Mouse (Mus musculus) bone marrow, adult 2 months (tissue): ENCODE results near the gene Slc16a10. TPM values are rescaled to one million over a fixed set of nuclear protein-coding genes. Genes with fewer than 3 reads are reported as not detected.

Experiments used
- H3K27ac ChIP-seq: fragments of 200-500 bp; 2 replicates; pipeline ENCODE4 v1.5.1; 2012; ENCODE audit warnings: low read depth, mild to moderate bottlenecking, control low read depth, inconsistent platforms, low read length; ENCODE audit not compliant: control insufficient read depth, poor library complexity, insufficient read depth
- H3K4me1 ChIP-seq: fragments of 200-500 bp; 2 replicates; pipeline ENCODE4 v1.6.1; 2011; ENCODE audit warnings: low read length; ENCODE audit not compliant: control insufficient read depth, insufficient read depth
- H3K4me3 ChIP-seq: fragments of 200-500 bp; replicated peaks from 2 replicates; pipeline ENCODE3; 2011; ENCODE audit warnings: mild to moderate bottlenecking, low read depth, low read length, control low read depth; ENCODE audit not compliant: control insufficient read depth
- CTCF ChIP-seq: fragments of 200-500 bp; IDR thresholded peaks from 2 replicates; pipeline ENCODE4 v1.5.1; 2011; ENCODE audit warnings: low read length, control low read depth; ENCODE audit not compliant: control insufficient read depth, insufficient read depth
- POLR2A ChIP-seq: fragments of 200-500 bp; IDR thresholded peaks from 2 replicates; pipeline ENCODE4 v1.6.1; 2011; ENCODE audit warnings: low read depth, mild to moderate bottlenecking, control low read depth, low read length, borderline replicate concordance; ENCODE audit not compliant: control insufficient read depth
- WGBS: fragments of 180-500 bp; shearing (Covaris S2); methylation state at CpG from one replicate; pipeline ENCODE4 v1.1.7; 2018; 5-methylcytosine and 5-hydroxymethylcytosine counted together
- polyA plus RNA-seq: library from polyadenylated mRNA; stranded (reverse); fragments of >200 nt; gene quantifications from 2 replicates; pipeline ENCODE4 v1.2.4, GENCODE M21; 2011; ENCODE audit warnings: low replicate concordance; ENCODE audit not compliant: missing spikeins, insufficient read depth, insufficient read length

The Slc16a10 gene
- polyA plus RNA-seq, 1 experiment = 24.6 TPM

- Histone ChIP-seq H3K27ac (no peak overlapping the region), H3K4me3 (no peak overlapping the region), H3K4me1 (peaks cover 4% of the 10 kb centered on the region)
- 78% methylated on average over 1 of the region's 1 CpGs for WGBS
- no peak for TF ChIP-seq POLR2A
- no peak for TF ChIP-seq CTCF
These were observed 2.8 kb upstream of the Slc16a10 start for GRCm38 (mm10) chr10:40144815-40145214.

GRCm38 (mm10) chr10:40141016-40141851, 824 bp downstream of the Slc16a10 start:
- TF ChIP-seq CTCF (peak; percentile 5; the same call in 1 of the 2 replicates), POLR2A (0 out of 2 replicates have a peak, but pooled peaks have one; percentile 52)
- Histone ChIP-seq H3K27ac (peak overlapping the region; percentile 91), H3K4me1 (peaks cover 4% of the 10 kb centered on the region), H3K4me3 (peak overlapping the region; percentile 100)
- 2% methylated on average over 27 of the region's 27 CpGs for WGBS

GRCm38 (mm10) chr10:40139646-40140045, 2.4 kb downstream of the Slc16a10 start:
- no peak for TF ChIP-seq POLR2A
- no peak for TF ChIP-seq CTCF
- Histone ChIP-seq H3K4me3 (peak overlapping the region; percentile 42), H3K27ac (no peak overlapping the region), H3K4me1 (peaks cover 6% of the 10 kb centered on the region)
- WGBS = 67% methylated on average over 4 of the region's 4 CpGs

GRCm38 (mm10) chr10:40135807-40136778, 6.0 kb downstream of the Slc16a10 start:
- no peak for TF ChIP-seq POLR2A
- no peak for TF ChIP-seq CTCF
- H3K4me1 ChIP-seq = peaks cover 4% of the 10 kb centered on the region
- no peak overlapping the region for H3K27ac ChIP-seq
- no peak overlapping the region for H3K4me3 ChIP-seq
- WGBS = 52% methylated on average over 9 of the region's 9 CpGs

- no peak for TF ChIP-seq POLR2A
- no peak for TF ChIP-seq CTCF
- WGBS = 88% methylated on average over 6 of the region's 6 CpGs
- H3K4me3 ChIP-seq = no peak overlapping the region
- H3K4me1 ChIP-seq = peaks cover 6% of the 10 kb centered on the region
- no peak overlapping the region for H3K27ac ChIP-seq
These were observed 7.2 kb downstream of the Slc16a10 start for GRCm38 (mm10) chr10:40134906-40135305.

- 58% methylated on average over 1 of the region's 1 CpGs for WGBS
- peaks cover 6% of the 10 kb centered on the region for H3K4me1 ChIP-seq
- no peak overlapping the region for H3K4me3 ChIP-seq
- TF ChIP-seq POLR2A (no peak), CTCF (no peak)
- H3K27ac ChIP-seq = no peak overlapping the region
These were observed 8.4 kb downstream of the Slc16a10 start for GRCm38 (mm10) chr10:40133636-40134035.

GRCm38 (mm10) chr10:40131690-40132418, 10.2 kb downstream of the Slc16a10 start:
- 48% methylated on average over 9 of the region's 9 CpGs for WGBS
- H3K27ac ChIP-seq = peak overlapping the region; percentile 91

More at GRCm38 (mm10) chr10:40131690-40132418, 10.2 kb downstream of the Slc16a10 start:
- Histone ChIP-seq H3K4me1 (peaks cover 9% of the 10 kb centered on the region), H3K4me3 (peak overlapping the region; percentile 42)
- TF ChIP-seq POLR2A = no peak
- no peak for TF ChIP-seq CTCF
